Mouse (Mus musculus): ENCODE data around the gene Rps6ka2.

DNA sequence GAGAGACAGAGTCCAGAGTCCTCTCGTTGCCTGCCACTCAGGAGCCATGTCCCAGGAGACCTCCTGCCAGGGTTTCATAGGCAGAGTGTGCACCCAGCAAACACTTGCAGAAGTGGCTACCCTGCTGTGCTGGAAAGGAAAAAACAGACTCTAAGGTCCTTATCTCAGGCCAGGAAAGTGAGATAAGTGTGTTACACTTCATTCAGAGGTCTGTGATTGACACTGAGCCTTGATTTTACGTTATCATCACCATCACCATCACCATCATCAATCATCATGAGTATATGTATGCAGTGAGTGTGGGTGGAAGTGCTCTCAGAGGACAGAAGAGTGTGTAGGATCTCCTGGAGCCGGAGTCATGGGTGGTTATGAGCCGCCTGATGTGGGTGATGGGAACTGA lies 51.4 kb downstream of the Rps6ka2 start:
- no peak for TF ChIP-seq CTCF (IDR thresholded peaks at IDR 0.05; ENCODE audit: control insufficient read depth, insufficient read depth, insufficient read length)
- TF ChIP-seq MYOD1 (IDR thresholded peaks at IDR 0.05; ENCODE audit: control insufficient read depth, insufficient read length, low read depth): no peak
- TF ChIP-seq USF1 (IDR thresholded peaks at IDR 0.05; ENCODE audit: low read depth): no peak
- no peak for TF ChIP-seq FOSL1 (IDR thresholded peaks at IDR 0.05; ENCODE audit: insufficient read depth, low read length, poor library complexity, severe bottlenecking)
- TF ChIP-seq MAX (IDR thresholded peaks at IDR 0.05): no peak

All from C2C12 (cell line).